Mouse (Mus musculus) layer of hippocampus, adult 8-10 months (tissue): ENCODE results near the gene Kctd2. TPM values are rescaled to one million over a fixed set of nuclear protein-coding genes. Genes with fewer than 3 reads are reported as not detected.

ENCODE experiments used
- DNase-seq, 2 experiments: peaks; one replicate each; pipeline ENCODE4 v3.0.0; 2022; ENCODE audit warnings: low spot score in 2 of 2
- total RNA-seq, 4 experiments: library from RNA; stranded (reverse); gene quantifications; 2 replicates each; pipeline ENCODE4 v1.2.4; 2022

Kctd2 gene
- total RNA-seq, 4 experiments from 2014 or later, result 67.4 to 74.9 (median 71.2) TPM

DNA sequence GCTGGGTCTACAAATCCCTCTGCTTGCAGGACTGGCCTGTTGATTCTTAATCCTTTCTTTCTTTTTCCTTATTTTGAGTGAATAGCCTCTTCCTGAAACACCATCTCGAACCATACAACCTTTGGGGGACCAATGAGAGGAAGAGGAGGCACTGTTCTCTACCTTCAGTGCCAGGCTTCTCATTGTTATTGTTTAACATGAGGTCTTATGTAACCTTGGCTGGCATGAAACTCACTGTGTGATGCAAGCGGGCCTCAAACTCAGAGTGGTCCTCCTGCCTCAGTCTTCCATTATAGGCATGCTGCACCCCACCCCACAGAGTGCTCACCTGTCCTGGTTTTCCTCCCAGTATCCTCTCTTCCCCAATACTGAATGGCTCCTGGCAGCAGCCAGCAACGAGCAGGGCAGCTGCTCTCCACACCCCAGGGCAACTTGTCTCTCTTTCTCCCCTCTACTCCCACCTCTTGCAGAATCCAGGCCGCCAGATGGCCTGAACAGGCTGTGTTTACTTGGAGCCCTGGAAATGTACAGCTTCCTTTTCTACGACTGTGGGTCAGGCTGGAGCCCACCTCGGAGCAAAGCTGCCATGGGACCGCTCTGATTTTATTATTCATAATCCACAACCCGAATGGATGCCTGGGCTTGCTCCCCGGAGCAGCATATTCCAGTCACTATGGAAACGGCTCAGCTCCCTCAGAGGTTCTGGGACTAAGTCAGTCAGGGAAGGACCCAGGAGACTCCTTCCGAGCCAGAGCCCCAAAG, 19.1 kb upstream of the Kctd2 start:
- peak in 1 of 2 experiments; percentile 71 for DNase-seq

DNA sequence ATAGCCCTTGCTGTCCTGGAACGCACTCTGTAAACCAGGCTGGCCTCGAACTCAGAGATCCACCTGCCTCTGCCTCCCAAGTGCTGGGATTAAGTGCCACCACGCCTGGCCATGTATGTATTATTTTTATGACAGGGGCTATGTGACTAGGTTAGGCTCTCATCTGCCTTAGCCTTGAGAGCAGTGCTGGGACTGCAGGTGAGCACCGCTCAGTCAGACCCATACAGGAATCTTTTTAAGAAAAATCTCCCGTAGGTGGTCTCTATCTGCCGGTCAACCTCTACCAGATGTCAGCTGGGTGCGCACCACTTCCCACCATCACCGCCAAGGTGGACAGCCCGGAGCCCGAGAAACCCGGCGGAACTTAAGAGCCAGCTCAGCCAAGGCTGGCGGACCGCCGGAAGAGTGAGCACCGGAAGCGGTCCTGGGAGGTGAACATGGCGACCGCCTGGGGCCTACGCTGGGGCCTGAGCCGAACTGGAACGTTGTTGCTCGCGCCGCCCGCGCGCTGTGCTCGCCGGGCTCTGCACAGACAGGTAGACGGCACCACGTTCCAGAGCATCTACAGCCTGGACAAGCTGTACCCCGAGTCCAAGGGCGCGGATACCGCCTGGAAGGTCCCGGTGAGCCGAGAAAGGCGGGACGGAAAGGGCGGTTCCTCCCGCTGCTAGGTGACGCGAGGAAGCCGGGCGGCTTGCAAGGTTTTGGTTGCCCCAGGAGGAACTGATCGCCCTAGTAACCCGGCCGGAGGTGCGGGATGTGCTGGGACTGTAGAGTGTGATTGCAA, 16.4 kb upstream of the Kctd2 start, which contains the start of gene Mrpl58:
Gene Mrpl58 (plus strand): TSS at position 415 of the 787 bp plus-strand sequence.
- DNase-seq, result peak in 1 of 2 experiments; percentile 83

DNA sequence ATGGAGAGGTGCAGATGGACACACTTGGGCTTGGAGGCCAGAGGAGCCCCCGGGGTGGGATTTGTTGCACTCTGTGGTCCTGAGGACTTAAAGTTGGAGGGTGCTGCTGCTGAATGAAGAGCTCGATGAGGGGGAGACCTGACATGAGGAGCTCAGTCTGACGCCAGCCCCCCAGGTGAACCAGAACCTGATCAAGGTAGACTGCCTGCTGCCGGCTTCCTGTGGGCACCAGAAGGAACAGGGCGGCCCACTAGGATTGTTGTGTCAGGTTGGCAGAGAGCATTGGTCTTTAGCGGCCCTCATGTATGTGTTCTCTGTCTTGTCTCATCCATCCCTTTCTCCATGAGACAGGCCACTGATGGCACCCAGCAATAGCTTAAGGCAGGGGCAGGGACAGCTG, 14.2 kb upstream of the Kctd2 start:
- no peak for DNase-seq

DNA sequence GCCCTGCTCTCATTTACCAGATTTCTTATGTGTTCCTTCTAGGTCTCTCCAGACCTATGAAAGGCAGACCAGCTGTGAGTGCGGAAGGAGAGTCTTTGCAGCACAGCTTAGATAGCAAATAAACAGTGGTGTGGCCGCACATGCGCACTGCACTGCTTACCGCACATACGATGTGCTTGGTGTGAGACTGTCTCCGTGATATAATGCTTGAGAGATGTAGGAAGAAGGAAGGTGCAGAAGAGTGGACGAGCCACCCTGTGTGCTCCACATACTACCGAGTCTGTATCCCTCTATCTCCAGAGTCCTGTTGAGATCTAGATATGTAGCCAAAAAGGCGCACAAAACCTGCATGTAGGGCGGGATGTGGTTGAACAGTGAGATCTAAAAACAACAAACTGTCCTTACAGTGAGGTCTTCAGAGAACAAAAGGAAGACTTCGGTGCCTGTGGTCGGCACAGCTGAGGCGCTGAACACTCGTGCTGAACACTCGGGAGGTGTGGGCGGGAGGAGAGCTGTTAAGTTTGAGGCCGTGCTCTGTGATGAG, 13.0 kb upstream of the Kctd2 start:
- no peak for DNase-seq

DNA sequence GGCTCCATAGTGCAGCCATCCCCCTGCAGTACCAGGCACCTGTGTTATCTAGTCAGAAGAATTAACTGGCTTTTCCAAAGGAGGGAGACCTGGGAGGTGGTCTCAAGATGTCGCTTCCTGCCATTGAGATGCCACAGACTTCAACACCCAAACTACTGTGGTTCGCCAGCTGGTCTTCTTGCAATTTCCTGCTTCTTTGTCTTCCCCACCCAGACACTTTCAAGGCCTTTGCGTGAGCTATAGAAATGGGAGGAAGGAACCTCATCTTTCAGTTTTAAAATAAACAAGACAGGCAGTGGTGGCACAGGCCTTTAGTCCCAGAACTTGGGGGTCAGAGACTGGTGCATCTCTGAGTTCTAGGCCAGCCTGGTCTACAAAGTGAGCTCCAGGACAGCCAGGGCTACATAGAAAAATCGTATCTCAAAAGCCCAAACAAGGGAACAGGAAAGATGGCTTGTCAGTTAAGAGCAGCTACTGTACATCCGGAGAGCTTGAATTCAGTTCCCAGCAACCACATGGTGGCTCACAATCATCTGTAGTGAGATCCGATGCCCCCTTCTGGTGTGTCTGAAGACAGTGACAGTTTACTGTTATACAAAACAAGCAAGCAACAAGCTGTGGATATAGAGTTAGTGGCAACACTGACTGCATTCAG, 11.5 kb upstream of the Kctd2 start:
- no peak for DNase-seq

DNA sequence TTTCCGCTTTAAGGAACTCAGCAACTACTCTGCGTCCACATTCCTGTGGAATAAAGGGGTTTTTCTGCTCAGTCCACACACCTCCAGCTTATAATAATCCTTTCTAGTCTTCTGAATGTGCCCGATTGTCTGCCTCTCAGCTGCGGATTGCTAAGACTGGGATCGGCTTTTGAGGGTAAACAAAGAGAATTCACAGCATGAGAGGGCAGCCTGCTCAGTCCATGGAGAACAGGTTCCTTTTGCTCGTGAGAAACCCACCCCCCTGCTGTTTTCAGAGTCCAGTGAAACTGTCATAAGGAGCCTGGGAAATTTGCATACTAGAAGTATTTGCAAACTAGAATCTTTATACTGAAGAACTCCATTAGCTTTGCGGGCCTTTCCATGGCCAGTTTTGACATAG, 10.4 kb upstream of the Kctd2 start:
- DNase-seq, result no peak

DNA sequence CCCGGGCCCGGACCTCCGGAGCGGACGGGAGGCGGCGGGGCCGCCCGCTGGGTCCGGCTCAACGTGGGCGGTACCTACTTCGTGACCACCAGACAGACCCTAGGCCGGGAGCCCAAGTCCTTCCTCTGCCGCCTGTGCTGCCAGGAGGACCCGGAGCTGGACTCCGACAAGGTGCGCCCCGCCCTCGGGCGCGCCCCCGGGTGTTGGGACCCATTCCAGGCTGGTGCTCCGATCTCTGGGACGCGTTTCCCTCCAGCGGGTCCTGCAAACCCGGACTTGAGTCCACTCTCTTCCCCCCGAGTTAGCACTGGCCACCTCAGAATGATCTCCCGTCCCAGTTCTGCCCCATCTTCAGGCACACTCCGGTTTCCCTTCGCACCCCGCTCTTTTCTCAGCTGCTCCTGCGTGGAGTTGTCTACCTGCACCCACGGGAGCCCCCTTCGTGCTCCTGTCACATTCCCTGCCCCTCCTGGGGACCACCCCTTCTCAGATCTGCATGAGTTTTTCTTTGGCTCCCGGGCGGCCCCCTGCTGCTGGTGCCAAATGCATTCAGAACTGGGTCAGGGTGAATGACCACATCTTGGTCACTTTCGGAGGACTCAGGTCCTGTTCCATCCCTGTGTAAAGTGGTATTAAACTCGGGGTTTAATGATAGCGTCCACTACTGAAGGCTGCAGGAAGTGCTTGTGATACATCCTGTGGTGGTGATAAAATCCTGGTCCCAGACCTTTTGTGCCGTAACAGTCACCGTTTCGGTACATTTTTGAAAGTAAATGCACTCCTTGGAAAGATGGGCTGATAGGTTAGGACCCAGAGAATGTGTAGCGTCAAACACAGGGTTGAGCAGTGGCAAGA, 635 bp downstream of the Kctd2 start:
- peak in 1 of 2 experiments; percentile 39 for DNase-seq

DNA sequence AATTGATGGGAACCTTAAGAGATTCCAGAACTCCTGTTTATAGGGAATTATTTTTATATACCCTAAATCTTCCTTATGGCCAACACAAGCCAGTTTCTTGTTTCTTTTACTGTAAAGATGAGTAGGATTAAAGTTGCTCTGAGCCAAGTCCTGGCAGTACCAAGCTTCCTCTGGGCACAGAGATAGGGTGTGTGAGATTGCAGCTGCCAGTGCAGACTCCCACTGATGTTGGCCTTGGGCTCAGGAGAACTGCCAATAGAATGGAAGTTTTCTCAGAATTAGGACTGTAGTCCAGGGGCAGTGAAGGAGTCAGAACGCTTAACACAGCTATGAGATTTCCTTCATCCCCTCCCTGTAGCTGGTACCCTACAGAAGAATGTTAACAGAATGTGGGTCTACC, 1.4 kb downstream of the Kctd2 start:
- no peak for DNase-seq

DNA sequence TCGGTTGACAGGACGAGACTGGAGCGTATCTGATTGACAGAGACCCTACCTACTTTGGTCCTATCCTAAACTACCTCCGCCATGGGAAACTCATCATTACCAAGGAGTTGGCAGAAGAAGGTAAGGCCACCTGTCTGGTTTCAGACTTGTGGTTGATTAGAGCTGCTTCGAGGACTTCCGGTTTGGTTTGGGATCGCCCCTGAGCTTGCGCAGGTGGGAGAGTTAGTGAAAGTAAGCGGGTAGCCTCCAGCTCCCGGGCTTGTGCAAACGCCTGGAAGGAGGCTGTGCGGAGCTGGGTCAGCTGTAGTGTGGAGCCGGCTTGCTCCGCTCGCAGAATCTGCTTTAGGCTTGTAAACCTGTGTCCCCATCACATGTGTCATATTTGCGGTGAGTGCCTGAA, 2.0 kb downstream of the Kctd2 start:
- no peak for DNase-seq

DNA sequence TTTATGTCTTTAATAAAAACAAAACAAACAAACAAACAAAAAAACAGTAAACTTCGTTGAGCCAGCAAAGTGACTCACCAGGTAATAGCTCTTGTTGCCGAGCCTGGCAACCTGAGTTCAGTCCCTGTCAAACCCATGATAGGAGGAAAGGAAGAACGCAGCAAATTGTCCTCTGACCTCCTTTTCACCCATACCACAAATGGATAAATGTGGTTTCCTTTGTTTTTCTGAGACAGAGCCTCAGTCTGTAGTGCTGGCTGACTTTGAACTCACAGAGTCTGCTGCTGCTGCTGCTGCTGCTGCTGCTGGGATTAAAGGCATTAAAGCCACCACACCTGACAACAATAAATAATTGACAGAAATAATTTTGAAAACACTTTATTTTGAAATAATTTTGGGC, 3.2 kb downstream of the Kctd2 start:
- no peak for DNase-seq

DNA sequence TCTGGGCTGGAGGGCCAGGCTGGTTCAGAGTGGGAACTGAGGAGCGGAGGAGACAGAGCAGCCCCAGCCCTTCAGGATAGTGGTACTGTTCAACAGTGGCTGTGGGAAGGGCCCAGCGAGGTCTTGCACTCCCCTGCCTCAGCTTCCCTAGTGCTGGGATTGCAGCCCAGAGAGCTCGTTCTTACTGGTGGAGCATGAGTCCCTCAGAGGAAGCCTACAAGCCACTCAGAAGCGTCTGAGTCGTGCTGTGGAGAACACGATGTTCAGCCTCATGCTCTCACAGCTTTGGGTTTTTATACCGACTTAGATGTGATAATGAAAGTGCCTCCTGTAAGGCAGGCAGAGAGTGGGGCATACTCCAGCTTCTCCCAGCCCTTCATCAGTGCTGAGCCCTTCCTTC, 4.7 kb downstream of the Kctd2 start:
- no peak for DNase-seq

DNA sequence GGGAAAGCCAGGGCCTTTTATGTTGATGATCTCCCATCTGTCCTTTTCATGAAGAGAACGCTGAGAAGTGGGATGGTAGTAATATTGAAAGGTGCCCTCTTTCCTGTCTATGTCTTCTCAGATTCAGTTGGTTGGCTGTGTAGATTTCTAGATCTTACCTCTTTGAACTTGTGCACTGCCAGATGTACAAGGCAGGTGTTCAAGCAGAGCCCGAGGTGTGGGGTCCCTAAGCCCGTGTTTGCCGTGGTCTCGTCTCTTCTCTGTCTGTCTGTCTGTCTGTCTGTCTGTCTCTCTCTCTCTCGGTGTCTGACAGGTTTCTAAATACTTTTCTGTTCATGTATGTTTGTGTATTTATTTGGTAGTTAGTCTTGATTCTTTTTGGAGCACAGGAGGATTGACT, 5.7 kb downstream of the Kctd2 start:
- DNase-seq, result no peak

DNA sequence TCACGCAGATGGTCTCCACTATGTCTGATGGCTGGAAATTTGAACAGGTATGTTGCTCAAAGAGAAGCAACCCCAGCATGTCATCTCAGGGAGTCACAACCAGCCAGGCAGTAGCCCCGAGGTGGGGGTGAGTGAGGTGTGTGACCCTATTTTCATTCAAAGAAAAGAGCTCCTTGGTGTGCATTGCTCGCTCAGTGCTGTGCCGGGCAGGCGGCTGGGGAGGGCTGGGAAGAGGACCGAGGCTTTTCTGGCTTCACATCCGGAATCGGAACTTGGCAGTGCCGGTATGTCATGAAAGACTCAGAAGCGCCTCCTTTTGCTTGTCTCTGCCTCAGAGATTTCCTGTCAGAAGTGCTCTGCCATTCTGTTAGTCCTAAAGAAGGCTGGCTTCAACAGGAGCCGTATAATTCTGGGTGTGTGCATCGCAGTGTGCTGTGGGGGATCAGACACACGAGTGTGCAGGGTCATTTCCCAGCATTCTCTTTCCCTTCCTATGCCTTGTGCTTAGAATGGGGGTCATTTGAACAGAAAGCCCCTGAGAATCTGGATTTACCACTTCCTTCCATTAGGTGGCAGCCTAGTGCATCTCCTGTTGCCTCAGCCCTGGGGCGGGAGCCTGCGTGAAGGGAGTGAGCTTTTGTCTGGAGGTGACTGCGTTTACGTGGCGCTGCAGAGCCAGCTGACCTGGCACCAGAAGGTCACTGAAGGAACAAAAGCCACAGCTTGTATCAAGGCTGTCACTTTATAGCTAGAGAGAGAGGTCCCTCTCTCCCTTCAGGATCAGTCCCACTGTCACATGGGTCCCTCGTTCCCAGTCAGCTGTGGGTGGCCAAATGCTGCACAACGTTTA, 7.8 kb downstream of the Kctd2 start:
- peak; percentile 71 to 75 for DNase-seq

DNA sequence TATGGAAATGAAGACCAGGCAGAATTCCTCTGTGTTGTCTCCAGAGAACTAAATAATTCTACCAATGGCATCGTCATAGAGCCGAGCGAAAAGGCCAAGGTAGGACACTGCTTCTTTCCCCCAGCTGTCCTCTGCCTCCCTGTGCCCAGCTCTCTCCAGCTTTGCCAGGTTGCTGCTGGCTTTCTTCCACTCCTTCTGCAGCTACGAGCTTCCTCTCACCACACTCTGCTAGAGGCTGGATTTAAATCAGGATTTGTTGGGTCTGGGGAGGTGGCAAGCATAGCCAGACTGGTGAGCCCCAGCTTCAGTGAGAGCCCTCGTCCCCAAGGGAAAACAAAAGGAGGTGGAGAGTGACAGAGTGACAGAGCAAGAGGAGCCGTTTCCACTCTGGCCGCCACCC, 9.4 kb downstream of the Kctd2 start:
- DNase-seq, result no peak

DNA sequence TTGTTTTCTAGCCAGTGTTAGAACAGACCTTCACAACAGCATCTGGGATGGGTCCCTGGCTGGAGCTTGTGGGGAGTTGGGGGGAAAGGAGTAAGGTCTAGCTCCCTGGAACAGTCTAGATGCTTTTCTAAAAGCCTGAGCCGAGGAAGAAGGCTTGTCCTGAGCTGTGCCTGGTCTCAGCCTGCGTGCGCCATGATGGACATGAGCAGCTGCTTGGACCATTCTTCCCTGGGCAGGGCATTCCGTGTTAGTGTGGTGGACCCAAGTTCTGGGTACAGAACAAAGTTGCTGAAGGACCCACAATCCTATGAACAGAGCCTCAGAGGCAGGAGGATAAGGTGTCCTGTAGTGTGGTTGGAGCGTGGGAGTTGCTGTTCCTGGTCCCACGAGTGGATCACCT, 10.6 kb downstream of the Kctd2 start:
- DNase-seq, result no peak

DNA sequence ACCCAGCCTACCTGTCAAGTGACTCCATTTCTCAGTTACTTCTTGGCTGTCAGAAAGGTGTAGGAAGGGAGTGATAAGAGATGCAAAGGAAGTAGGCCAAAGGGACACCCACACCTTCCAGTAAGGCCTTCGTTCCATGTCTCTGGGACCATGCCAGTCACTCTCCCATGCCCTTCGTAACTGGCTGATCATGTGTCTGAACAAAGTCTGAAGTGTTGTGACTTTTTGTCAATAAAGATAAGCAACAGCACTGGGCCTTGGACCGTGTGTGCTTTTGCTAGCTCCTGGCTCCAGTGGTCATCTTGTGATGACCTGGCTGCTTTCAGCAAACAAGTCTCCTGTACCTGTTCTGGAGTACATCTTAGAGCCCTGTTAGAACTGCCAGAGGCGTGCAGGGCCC, 12.9 kb downstream of the Kctd2 start:
- no peak for DNase-seq

DNA sequence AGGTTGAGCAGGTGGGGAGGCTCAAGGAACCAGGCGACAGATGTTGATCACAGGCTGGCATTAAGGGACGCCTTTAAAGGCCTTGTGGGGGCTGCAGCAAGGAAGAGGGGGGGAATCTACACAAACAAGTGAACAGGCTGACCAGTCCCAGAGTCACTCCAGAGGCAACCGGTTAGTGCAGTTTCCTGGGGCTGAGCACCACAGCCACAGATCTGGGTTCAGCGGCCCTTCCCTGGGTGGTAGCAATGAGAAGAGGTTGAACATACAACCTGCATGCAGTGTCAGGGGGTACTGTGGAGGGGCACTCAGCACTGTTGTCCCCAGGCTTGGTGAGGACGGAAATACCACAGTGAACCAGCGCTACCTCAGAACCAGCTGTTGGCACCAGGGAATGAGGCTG, 13.4 kb downstream of the Kctd2 start:
- no peak for DNase-seq

DNA sequence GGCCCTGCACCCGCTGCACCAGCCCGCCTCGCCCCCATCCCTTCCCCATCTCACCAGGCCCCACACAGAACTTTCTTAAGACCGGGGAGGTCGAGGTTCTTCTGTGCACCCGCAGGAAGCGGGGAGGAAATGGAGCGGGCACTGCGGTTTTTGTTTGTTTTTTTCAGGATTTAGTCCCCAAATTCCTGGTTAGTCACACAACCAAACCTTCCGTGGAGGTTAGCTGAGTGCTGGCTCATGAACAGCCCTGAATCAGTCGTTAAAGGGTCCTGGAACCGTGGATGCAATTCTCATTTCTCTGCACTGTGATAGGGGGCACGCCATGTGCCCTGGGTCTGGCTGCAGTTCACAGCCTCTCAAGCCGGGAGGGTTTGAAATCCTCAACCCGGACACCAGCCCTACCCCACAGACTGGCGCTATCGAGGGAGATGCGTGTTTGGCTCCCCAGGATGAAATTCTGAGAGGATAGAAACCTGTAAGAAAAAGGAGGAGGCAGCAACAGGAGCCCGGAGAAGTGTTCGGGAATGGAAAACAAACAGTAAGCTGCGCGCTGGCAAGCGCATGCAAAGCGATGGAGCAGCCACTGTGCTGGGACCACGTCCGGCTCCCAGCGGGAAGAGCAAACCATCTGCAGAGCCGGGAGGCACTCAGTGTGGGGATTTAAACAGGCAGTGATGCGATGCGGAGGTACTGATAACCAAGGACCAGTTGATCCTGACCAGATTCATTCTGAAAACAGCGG, 15.8 kb downstream of the Kctd2 start:
- peak in 1 of 2 experiments; percentile 43 for DNase-seq

DNA sequence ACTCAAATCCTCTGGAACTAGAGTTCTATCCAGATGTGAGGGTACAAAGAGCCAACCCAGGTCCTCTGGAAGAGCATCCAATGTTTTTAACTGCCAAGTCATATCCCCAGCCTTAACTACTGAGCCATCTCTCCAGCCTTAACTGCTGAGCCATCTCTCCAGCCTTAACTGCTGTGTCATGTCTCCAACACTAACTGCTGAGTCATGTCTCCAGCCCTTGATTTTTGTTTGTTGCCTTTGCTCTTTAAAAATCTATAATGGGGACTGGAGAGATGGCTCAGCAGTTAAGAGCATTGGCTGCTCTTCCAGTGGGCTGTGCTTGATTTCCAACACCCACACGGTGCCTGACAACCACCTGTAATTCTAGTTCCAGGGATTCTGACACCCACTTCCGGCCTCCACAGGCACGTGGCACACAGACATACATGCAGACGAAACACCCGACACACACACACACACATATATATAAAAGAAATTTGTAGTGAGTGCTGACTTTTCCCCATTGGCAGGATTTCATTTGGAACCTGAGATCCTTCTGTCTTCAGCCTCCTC, 17.7 kb downstream of the Kctd2 start:
- no peak for DNase-seq
